8 mouse cellular contexts compared by ENCODE assay signal in the genomic region with DNA sequence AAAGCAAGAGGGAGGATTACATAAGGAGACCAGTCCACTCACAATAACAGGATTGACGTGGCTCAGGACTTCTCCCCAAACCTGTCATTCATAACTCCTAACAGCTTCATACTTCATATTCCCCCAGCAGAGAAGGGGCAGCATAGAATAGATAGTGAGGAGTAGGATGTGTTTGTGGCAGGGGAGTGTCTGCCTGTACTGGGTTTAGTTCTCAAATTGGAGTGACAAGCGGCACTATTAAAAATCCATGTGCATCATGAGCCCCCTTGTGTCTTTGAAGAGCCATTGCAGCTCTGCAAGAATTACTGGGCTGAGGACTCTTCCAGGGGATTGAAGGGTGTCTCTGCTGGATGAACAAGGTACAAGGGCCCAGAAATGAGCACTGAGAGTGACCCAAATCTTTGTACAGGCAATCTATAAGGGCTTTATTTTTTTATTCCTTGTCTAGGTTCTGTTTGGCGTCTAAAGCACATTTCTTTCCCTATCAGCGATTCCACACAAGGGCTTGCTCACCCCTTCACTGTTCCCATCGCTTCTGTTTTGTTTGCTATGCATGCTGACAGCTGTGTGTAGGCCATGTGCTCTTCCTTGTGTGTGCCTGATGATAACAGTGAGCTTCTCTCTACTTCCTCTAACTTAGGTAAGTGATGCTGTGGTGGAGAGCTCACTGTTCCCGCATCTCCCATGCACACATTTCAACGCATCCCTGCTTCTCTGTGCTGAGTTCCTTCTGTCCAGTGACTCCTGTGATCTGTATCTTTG.
DNase-seq lines count a peak whose midpoint lies in the region; ATAC-seq and TF ChIP-seq lines count a peak whose summit lies in the region.

No protein-coding gene starts in this region.

- no peak for DNase-seq in heart, adult 2 months
- DNase-seq in heart, embryonic 10.5 days (ENCODE audit: low spot score), result no peak
- peak; percentile 46 for DNase-seq in 3T3-L1 (ENCODE audit: low read depth, low spot score)
- DNase-seq in cerebellum, adult 8-10 months, result peak; percentile 50
- peak; percentile 59 for DNase-seq in hindbrain, embryonic 11.5 days (ENCODE audit: low spot score)
- peak; percentile 77 for DNase-seq in retina, embryonic 14.5 days (ENCODE audit: low spot score)
- no peak for DNase-seq in thymus, postnatal 14 days
- no peak for DNase-seq in c-Kit-positive CD71-positive TER-119-positive erythroid progenitor cells, embryonic 14.5 days (ENCODE audit: low spot score)

- H3K4me2 ChIP-seq in hindbrain, embryonic 11.5 days (replicated peaks; ENCODE audit: low read depth, low read length), result no peak overlapping the region

- intact Hi-C loops in heart, adult 2 months (cut with DNase I), result loop anchor here (1.0 kb wide), 2 partner anchors 834 to 838 kb away; no protein-coding TSS in a partner anchor

- WGBS in heart, adult 2 months, result 59% methylated on average over 7 of the region's 7 CpGs
- 59% methylated on average over 7 of the region's 7 CpGs for WGBS in heart, embryonic 10.5 days
- WGBS in hindbrain, embryonic 11.5 days, result 65% methylated on average over 7 of the region's 7 CpGs

- TF ChIP-seq POLR2A in heart, adult 2 months (IDR thresholded peaks at IDR 0.05; ENCODE audit: insufficient read depth, low read depth, low read length), result no peak

- H3K4me3 ChIP-seq in heart, adult 2 months, result no peak overlapping the region
- no peak overlapping the region for H3K4me3 ChIP-seq in heart, embryonic 10.5 days
- H3K4me3 ChIP-seq in hindbrain, embryonic 11.5 days (ENCODE audit: low read depth, low read length), result no peak overlapping the region

- no peak for TF ChIP-seq EP300 in heart, adult 2 months (IDR thresholded peaks at IDR 0.05; ENCODE audit: insufficient read depth, low read depth, low read length)

- no peak overlapping the region for H3K9ac ChIP-seq in heart, adult 2 months (ENCODE audit: low read depth, low read length)
- H3K9ac ChIP-seq in hindbrain, embryonic 11.5 days (ENCODE audit: low read depth, low read length), result no peak overlapping the region

- ATAC-seq in hindbrain, embryonic 11.5 days (ENCODE audit: low FRiP score), result peak; percentile 43; the same call in 1 of the 2 replicates

- TF ChIP-seq CTCF in heart, adult 2 months (IDR thresholded peaks at IDR 0.05), result peak; percentile 73

- H3K9me3 ChIP-seq in heart, embryonic 10.5 days, result no peaks in the 10 kb centered on the region
- no peaks in the 10 kb centered on the region for H3K9me3 ChIP-seq in hindbrain, embryonic 11.5 days (ENCODE audit: control insufficient read depth, low read length)

- H3K27me3 ChIP-seq in heart, adult 2 months (ENCODE audit: control insufficient read depth, insufficient read depth, low read length), result no peaks in the 10 kb centered on the region
- H3K27me3 ChIP-seq in heart, embryonic 10.5 days (ENCODE audit: insufficient read depth, poor library complexity, severe bottlenecking), result no peaks in the 10 kb centered on the region
- H3K27me3 ChIP-seq in hindbrain, embryonic 11.5 days (ENCODE audit: control insufficient read depth, insufficient read depth, low read length), result no peaks in the 10 kb centered on the region

- no peaks in the 10 kb centered on the region for H3K36me3 ChIP-seq in heart, adult 2 months (ENCODE audit: control insufficient read depth, insufficient read depth, low read length)
- no peaks in the 10 kb centered on the region for H3K36me3 ChIP-seq in heart, embryonic 10.5 days
- no peaks in the 10 kb centered on the region for H3K36me3 ChIP-seq in hindbrain, embryonic 11.5 days (ENCODE audit: control insufficient read depth, insufficient read depth, low read length)

- no peaks in the 10 kb centered on the region for H3K79me2 ChIP-seq in heart, adult 2 months (replicated peaks; ENCODE audit: control insufficient read depth, insufficient read depth, low read length)

- H3K27ac ChIP-seq in heart, adult 2 months, result no peak overlapping the region
- H3K27ac ChIP-seq in heart, embryonic 10.5 days, result no peak overlapping the region
- H3K27ac ChIP-seq in hindbrain, embryonic 11.5 days (ENCODE audit: low read depth, low read length), result no peak overlapping the region

- H3K4me1 ChIP-seq in heart, adult 2 months (ENCODE audit: control insufficient read depth, insufficient read depth, low read length), result no peaks in the 10 kb centered on the region
- H3K4me1 ChIP-seq in heart, embryonic 10.5 days, result no peaks in the 10 kb centered on the region
- H3K4me1 ChIP-seq in hindbrain, embryonic 11.5 days (replicated peaks; ENCODE audit: control insufficient read depth, insufficient read depth, low read length), result no peaks in the 10 kb centered on the region

Comparison
In these comparisons a context has a peak if more than half of its experiments do, and no peak if none do; other contexts are left out.
1. DNase-seq: peak in 3T3-L1 (single experiment), cerebellum, adult 8-10 months (single experiment), hindbrain, embryonic 11.5 days (single experiment) and retina, embryonic 14.5 days (single experiment); none in heart, adult 2 months (0 of 2), heart, embryonic 10.5 days (single experiment), thymus, postnatal 14 days (single experiment) and c-Kit-positive CD71-positive TER-119-positive erythroid progenitor cells, embryonic 14.5 days (single experiment).